Mouse (Mus musculus): ENCODE measurements around the gene Car12.
"Not testable (repeated sequence)": the region's sequence is repeated elsewhere in the genome, so short reads cannot be mapped to it uniquely, and the experiment has no call there.

Gene Car12

GRCm38 (mm10) chr9:66739516-66739915, 26.0 kb downstream of the Car12 start:
- in situ Hi-C loops (cut with MboI; ENCODE audit: unreplicated experiment in 2 of 2): no loop called here

GRCm38 (mm10) chr9:66744531-66744930, 31.0 kb downstream of the Car12 start:
- in situ Hi-C loops (cut with MboI; ENCODE audit: unreplicated experiment in 2 of 2): no loop called here

- in situ Hi-C loops (cut with MboI; ENCODE audit: unreplicated experiment in 2 of 2): no loop called here
Observed at GRCm38 (mm10) chr9:66748390-66748789, 34.9 kb downstream of the Car12 start.

GRCm38 (mm10) chr9:66752849-66753248, 39.4 kb downstream of the Car12 start:
- in situ Hi-C loops (cut with MboI; ENCODE audit: unreplicated experiment in 2 of 2): no loop called here

- in situ Hi-C loops (cut with MboI; ENCODE audit: unreplicated experiment in 2 of 2): no loop called here
Observed at GRCm38 (mm10) chr9:66760991-66761390, 47.5 kb downstream of the Car12 start.

GRCm38 (mm10) chr9:66768721-66769120, 55.2 kb downstream of the Car12 start:
- in situ Hi-C loops (cut with MboI; ENCODE audit: unreplicated experiment in 2 of 2): no loop called here

- in situ Hi-C loops (cut with MboI; ENCODE audit: unreplicated experiment in 2 of 2): no loop called here
Observed at GRCm38 (mm10) chr9:66769275-66769674, 55.8 kb downstream of the Car12 start.

GRCm38 (mm10) chr9:66770701-66771100, 57.2 kb downstream of the Car12 start:
- in situ Hi-C loops (cut with MboI; ENCODE audit: unreplicated experiment in 2 of 2): no loop called here

GRCm38 (mm10) chr9:66784552-66784951, 71.1 kb downstream of the Car12 start:
- in situ Hi-C loops (cut with MboI; ENCODE audit: unreplicated experiment in 2 of 2): loop anchor here in 1 of 2 experiments (10.0 kb wide), 1 partner anchor 140 kb away; no protein-coding TSS in a partner anchor

- in situ Hi-C loops (cut with MboI; ENCODE audit: unreplicated experiment in 2 of 2): loop anchor here (5.0 to 10.0 kb wide), 3 partner anchors 81 to 321 kb away; no protein-coding TSS in a partner anchor
Observed at GRCm38 (mm10) chr9:66787821-66788220, 74.3 kb downstream of the Car12 start.

GRCm38 (mm10) chr9:66794629-66795463, 81.4 kb downstream of the Car12 start:
- in situ Hi-C loops (cut with MboI; ENCODE audit: unreplicated experiment in 2 of 2): loop anchor here in 1 of 2 experiments (5.0 to 10.0 kb wide), 3 partner anchors 32 to 650 kb away; no protein-coding TSS in a partner anchor

GRCm38 (mm10) chr9:66795464-66796324, 82.2 kb downstream of the Car12 start, which contains the start of gene Aph1b:
TSS of gene Aph1b (minus strand) at chr9:66795490.
- in situ Hi-C loops (cut with MboI; ENCODE audit: unreplicated experiment in 2 of 2): loop anchor here in 1 of 2 experiments (10.0 kb wide), 1 partner anchor 651 kb away; no protein-coding TSS in a partner anchor

GRCm38 (mm10) chr9:66796739-66797138, 83.3 kb downstream of the Car12 start, which contains the start of gene Gm10647:
TSS of gene Gm10647 (plus strand) at chr9:66797039.
- in situ Hi-C loops (cut with MboI; ENCODE audit: unreplicated experiment in 2 of 2): loop anchor here in 1 of 2 experiments (10.0 kb wide), 1 partner anchor 652 kb away; no protein-coding TSS in a partner anchor

GRCm38 (mm10) chr9:66801947-66802346, 88.5 kb downstream of the Car12 start:
- in situ Hi-C loops (cut with MboI; ENCODE audit: unreplicated experiment in 2 of 2): no loop called here

- in situ Hi-C loops (cut with MboI; ENCODE audit: unreplicated experiment in 2 of 2): not testable (repeated sequence)
Observed at GRCm38 (mm10) chr9:66805951-66806350, 92.5 kb downstream of the Car12 start.

GRCm38 (mm10) chr9:66813392-66813791, 99.9 kb downstream of the Car12 start:
- in situ Hi-C loops (cut with MboI; ENCODE audit: unreplicated experiment in 2 of 2): loop anchor here in 1 of 2 experiments (5.0 kb wide), 1 partner anchor 171 kb away; no protein-coding TSS in a partner anchor

All from v-Abl transformed pro-B cells (cell line).